Mouse (Mus musculus) bone marrow, adult 2 months (tissue): ENCODE results near the gene Cxcr1. TPM values are rescaled to one million over a fixed set of nuclear protein-coding genes. Genes with fewer than 3 reads are reported as not detected.

Source experiments
- H3K27ac ChIP-seq: fragments of 200-500 bp; 2 replicates; pipeline ENCODE4 v1.5.1; 2012; ENCODE audit warnings: low read depth, mild to moderate bottlenecking, control low read depth, inconsistent platforms, low read length; ENCODE audit not compliant: control insufficient read depth, poor library complexity, insufficient read depth
- H3K4me1 ChIP-seq: fragments of 200-500 bp; 2 replicates; pipeline ENCODE4 v1.6.1; 2011; ENCODE audit warnings: low read length; ENCODE audit not compliant: control insufficient read depth, insufficient read depth
- H3K4me3 ChIP-seq: fragments of 200-500 bp; replicated peaks from 2 replicates; pipeline ENCODE3; 2011; ENCODE audit warnings: mild to moderate bottlenecking, low read depth, low read length, control low read depth; ENCODE audit not compliant: control insufficient read depth
- CTCF ChIP-seq: fragments of 200-500 bp; IDR thresholded peaks from 2 replicates; pipeline ENCODE4 v1.5.1; 2011; ENCODE audit warnings: low read length, control low read depth; ENCODE audit not compliant: control insufficient read depth, insufficient read depth
- POLR2A ChIP-seq: fragments of 200-500 bp; IDR thresholded peaks from 2 replicates; pipeline ENCODE4 v1.6.1; 2011; ENCODE audit warnings: low read depth, mild to moderate bottlenecking, control low read depth, low read length, borderline replicate concordance; ENCODE audit not compliant: control insufficient read depth
- WGBS: fragments of 180-500 bp; shearing (Covaris S2); methylation state at CpG from one replicate; pipeline ENCODE4 v1.1.7; 2018; 5-methylcytosine and 5-hydroxymethylcytosine counted together
- polyA plus RNA-seq: library from polyadenylated mRNA; stranded (reverse); fragments of >200 nt; gene quantifications from 2 replicates; pipeline ENCODE4 v1.2.4, GENCODE M21; 2011; ENCODE audit warnings: low replicate concordance; ENCODE audit not compliant: missing spikeins, insufficient read depth, insufficient read length

Gene Cxcr1
- polyA plus RNA-seq, 1 experiment = 2.7 TPM

DNA sequence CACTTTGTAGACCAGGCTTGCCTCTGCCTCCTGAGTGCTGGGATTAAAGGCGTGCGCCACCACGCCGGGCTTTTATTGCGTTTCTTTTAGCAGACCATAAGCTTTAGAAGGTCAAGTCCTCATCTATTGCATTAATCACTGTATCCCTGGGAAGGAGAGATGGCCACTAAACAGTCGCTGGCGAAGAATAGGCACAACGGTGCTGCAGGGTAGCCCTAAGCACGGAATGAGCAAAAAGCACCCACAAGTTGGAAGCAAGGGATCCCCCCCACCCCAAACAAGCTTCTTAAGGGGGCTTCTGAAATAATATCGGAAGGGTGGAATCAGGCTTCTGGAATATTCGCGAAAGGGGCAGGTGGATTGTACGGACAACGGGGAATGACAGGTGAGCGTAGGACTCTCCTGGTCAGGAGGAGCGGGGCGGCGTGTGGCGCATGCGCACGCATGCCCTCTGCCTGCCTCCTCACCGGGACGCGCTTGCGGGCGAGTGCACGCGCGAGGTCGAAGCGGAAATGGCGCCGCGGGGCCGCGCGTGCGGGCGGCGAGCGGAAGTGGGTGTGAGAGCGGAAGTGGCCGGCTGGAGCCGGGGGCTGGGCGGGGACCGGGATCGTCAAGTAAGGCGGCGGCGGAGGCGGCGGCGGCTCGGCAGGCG lies 41.6 kb upstream of the Cxcr1 start, which contains the start of gene Arpc2:
Gene Arpc2 (plus strand): TSS at position 147 of the 652 bp plus-strand sequence.
- 5% methylated on average over 54 of the region's 55 CpGs for WGBS
- Histone ChIP-seq H3K4me3 (peak within 1 kb of the TSS; percentile 82), H3K4me1 (peaks cover 2% of the 10 kb centered on the region), H3K27ac (peak within 1 kb of the TSS; percentile 94)
- TF ChIP-seq CTCF (no peak), POLR2A (no peak; the same call in 1 of the 2 replicates)

GRCm38 (mm10) chr1:74230992-74231391 lies 36.6 kb upstream of the Cxcr1 start:
- WGBS = 67% methylated on average over 1 of the region's 1 CpGs
- Histone ChIP-seq H3K27ac (no peak overlapping the region), H3K4me1 (peaks cover 2% of the 10 kb centered on the region), H3K4me3 (no peak overlapping the region)
- TF ChIP-seq POLR2A (no peak), CTCF (no peak)

- peaks cover 2% of the 10 kb centered on the region for H3K4me1 ChIP-seq
- H3K4me3 ChIP-seq = no peak overlapping the region
- TF ChIP-seq POLR2A = no peak
- no peak for TF ChIP-seq CTCF
- 83% methylated on average over 2 of the region's 2 CpGs for WGBS
- H3K27ac ChIP-seq = no peak overlapping the region
Observed at GRCm38 (mm10) chr1:74229942-74230341, 35.5 kb upstream of the Cxcr1 start.

DNA sequence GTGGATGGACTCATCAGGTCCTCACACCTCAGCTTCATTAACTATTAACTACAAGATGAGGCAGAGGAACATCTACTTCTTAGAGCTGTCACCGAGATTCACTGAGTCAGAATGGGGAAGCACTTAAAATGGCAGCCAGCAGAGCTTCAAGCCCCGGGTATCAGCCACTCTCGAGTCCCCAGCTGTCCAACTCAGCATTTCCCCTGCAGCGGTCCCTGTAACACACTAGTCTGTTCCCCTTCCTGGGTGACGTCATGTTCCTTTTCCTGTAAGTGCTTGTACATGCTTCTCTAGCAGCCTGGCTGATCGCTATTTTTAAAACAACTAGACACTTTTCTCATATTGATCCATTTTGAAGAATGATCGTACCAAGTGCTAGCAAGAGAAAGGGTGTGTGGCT lies 32.9 kb upstream of the Cxcr1 start:
- Histone ChIP-seq H3K27ac (peak overlapping the region; percentile 85), H3K4me1 (peaks cover 2% of the 10 kb centered on the region), H3K4me3 (no peak overlapping the region)
- TF ChIP-seq POLR2A (no peak), CTCF (no peak)
- 7% methylated on average over 7 of the region's 7 CpGs for WGBS

GRCm38 (mm10) chr1:74219922-74220321 lies 25.5 kb upstream of the Cxcr1 start:
- no peak overlapping the region for H3K4me3 ChIP-seq
- no peak overlapping the region for H3K27ac ChIP-seq
- WGBS = 89% methylated on average over 7 of the region's 7 CpGs
- no peaks in the 10 kb centered on the region for H3K4me1 ChIP-seq
- TF ChIP-seq POLR2A = no peak
- no peak for TF ChIP-seq CTCF

DNA sequence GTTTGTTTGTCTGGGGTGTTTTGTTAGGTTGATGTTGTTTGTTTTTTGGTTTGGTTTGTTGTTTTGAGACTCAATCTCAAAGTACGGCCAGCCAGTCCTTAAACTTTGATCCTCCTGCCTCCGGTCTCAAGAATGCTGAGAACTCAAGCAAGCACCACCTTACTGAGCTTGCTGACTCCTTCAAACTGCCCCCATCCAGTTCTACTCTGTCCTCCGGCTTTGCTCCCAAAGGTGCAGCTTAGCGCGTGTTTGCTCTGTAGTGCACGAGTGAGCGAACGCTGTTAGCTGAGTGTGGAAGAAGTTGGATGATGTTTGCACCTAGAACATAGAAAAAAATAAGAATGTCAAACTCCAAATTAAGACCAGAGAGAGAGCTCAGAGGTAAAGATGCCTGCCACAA lies 14.5 kb upstream of the Cxcr1 start:
- Histone ChIP-seq H3K4me1 (no peaks in the 10 kb centered on the region), H3K4me3 (no peak overlapping the region), H3K27ac (no peak overlapping the region)
- 93% methylated on average over 8 of the region's 8 CpGs for WGBS
- TF ChIP-seq CTCF (no peak), POLR2A (no peak)

DNA sequence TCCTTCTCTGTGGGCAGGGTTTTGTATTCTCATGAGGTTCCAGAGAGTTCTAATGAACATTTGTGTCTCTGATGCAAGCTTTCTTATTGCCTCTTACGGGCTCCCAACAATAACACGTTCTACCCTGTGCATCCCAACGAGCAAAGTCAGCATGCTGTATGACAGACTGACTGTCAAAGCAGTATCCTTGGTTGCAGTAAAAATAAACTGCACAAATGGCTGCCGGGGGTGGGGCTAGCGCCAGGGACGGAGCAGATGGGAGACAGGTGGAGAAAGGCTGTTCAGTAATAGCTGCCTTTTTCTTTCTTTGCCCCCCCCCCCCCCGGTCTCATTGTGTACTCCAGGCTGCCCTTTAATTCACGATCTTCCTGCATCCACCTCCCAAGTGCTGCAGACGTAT lies 13.5 kb upstream of the Cxcr1 start:
- H3K4me1 ChIP-seq = no peaks in the 10 kb centered on the region
- TF ChIP-seq CTCF (no peak), POLR2A (no peak)
- no peak overlapping the region for H3K4me3 ChIP-seq
- H3K27ac ChIP-seq = no peak overlapping the region
- WGBS = 72% methylated on average over 9 of the region's 9 CpGs

DNA sequence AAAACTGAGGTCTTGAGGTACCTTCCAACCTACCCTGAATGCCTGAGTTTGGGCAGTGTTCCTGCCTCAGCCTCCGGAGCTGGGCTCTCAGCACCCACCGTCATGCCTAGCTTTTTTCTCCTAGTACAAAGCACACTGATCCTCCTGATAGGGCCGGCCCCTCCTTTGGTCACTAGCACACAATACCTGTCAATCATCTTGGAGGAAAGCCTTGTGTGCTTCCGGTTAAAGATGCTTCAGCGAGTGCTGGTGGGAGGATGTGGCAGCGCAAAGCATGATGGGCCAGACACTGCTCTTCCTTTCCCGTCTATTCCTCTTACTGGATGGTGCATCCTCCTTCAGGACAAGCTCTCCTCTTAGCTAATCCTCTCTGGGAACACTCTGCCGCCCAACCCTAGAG lies 12.2 kb upstream of the Cxcr1 start:
- no peak overlapping the region for H3K4me3 ChIP-seq
- WGBS = 66% methylated on average over 8 of the region's 8 CpGs
- no peak for TF ChIP-seq POLR2A
- no peak for TF ChIP-seq CTCF
- no peak overlapping the region for H3K27ac ChIP-seq
- no peaks in the 10 kb centered on the region for H3K4me1 ChIP-seq

- TF ChIP-seq CTCF (peak; percentile 13; the same call in 1 of the 2 replicates), POLR2A (no peak)
- Histone ChIP-seq H3K4me3 (no peak overlapping the region), H3K4me1 (no peaks in the 10 kb centered on the region), H3K27ac (no peak overlapping the region)
- WGBS = 37% methylated on average over 7 of the region's 7 CpGs
Observed at GRCm38 (mm10) chr1:74205881-74206280, 11.4 kb upstream of the Cxcr1 start.
